Mouse (Mus musculus) cortical plate, adult 2 months (tissue): Measurements from ENCODE around the gene 2310046K23Rik.

Experiments used
- CTCF ChIP-seq: fragments of 200-500 bp; IDR thresholded peaks from 2 replicates; pipeline ENCODE4 v1.5.1; 2011; ENCODE audit warnings: mild to moderate bottlenecking, control low read depth, low read length; ENCODE audit not compliant: insufficient read depth; ENCODE audit errors: extremely low read depth
- POLR2A ChIP-seq: fragments of 200-500 bp; IDR thresholded peaks from 2 replicates; pipeline ENCODE4 v1.6.1; 2011; ENCODE audit warnings: mild to moderate bottlenecking, low read length, control low read depth; ENCODE audit not compliant: insufficient read depth; ENCODE audit errors: extremely low read depth

- TF ChIP-seq CTCF (no peak), POLR2A (no peak)
Measured at GRCm38 (mm10) chr3:92534411-92534810, at the start of gene 2310046K23Rik.
